Mouse (Mus musculus) lung, postnatal 0 days (tissue): ENCODE data around the gene Gse1.

ENCODE experiments used
- CTCF ChIP-seq: IDR thresholded peaks from 2 replicates; pipeline ENCODE4 v1.5.1; 2016; ENCODE audit warnings: antibody characterized with exemption, mild to moderate bottlenecking
- EP300 ChIP-seq: IDR thresholded peaks from 2 replicates; pipeline ENCODE4 v1.6.1; 2016; ENCODE audit warnings: antibody characterized with exemption, mild to moderate bottlenecking, control low read depth

- no peak for TF ChIP-seq CTCF
- TF ChIP-seq EP300 = peak; percentile 25
Measured at GRCm38 (mm10) chr8:120382436-120383203, 154.4 kb downstream of the Gse1 start.
